Comparison of ENCODE assay signal across 11 mouse cellular contexts in the genomic region with DNA sequence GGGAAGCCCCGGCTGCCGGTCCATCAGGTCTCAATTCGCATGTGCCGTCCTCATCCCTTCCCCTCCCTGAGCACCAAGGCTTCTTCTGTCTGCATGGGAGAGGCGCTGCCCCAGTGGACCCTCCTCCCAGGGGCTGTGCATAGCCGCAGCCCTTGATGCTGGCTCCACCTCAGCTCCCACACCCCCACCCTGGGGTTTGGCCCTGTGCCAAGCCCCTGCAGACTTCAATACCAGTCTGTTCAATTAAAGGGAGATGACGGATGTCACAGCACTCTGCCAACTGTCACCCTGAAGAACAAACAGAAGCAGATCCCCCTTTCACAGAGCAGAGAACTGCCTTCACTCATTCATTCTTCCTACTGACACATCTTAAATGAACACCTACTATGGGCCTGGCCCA. TPM values are rescaled to one million over a fixed set of nuclear protein-coding genes. Genes with fewer than 3 reads are reported as not detected.
A peak's percentile ranks its signal among the peaks of the same experiment; 100 is the strongest.
DNase-seq lines count a peak whose midpoint lies in the region; ATAC-seq lines count a peak whose summit lies in the region.
"Had no signal": no experiment of that assay in that cellular context is flagged by ENCODE, and none has a peak within 500 bp of the region (broad histone marks: within the 10 kb centered on the region; RNA-seq: fewer than 3 reads in every experiment).

No protein-coding gene starts in this region.

- intact Hi-C loops in heart, postnatal 25 days (cut with DNase I): no loop called here

- WGBS in heart, embryonic 16.5 days: 28% methylated on average over 7 of the region's 7 CpGs
- 56% methylated on average over 7 of the region's 7 CpGs for WGBS in embryonic facial prominence, embryonic 11.5 days
- WGBS in intestine, embryonic 16.5 days: 35% methylated on average over 7 of the region's 7 CpGs
- WGBS in neural tube, embryonic 14.5 days: 12% methylated on average over 6 of the region's 7 CpGs

- H3K4me1 ChIP-seq in heart, embryonic 16.5 days (ENCODE audit: control insufficient read depth, insufficient read depth, low read length): peaks cover 3% of the 10 kb centered on the region; the same call in 1 of the 2 replicates
- H3K4me1 ChIP-seq in embryonic facial prominence, embryonic 11.5 days (ENCODE audit: control insufficient read depth, insufficient read depth, low read length): peaks cover 4% of the 10 kb centered on the region; the same call in 1 of the 2 replicates
- H3K4me1 ChIP-seq in intestine, embryonic 16.5 days (ENCODE audit: control insufficient read depth, insufficient read depth, low read length): peaks cover 6% of the 10 kb centered on the region
- H3K4me1 ChIP-seq in neural tube, embryonic 14.5 days (ENCODE audit: control insufficient read depth, insufficient read depth, low read length): peaks cover 24% of the 10 kb centered on the region

- H3K4me2 ChIP-seq in heart, embryonic 16.5 days (ENCODE audit: low read depth, low read length): no peak overlapping the region
- no peak overlapping the region for H3K4me2 ChIP-seq in embryonic facial prominence, embryonic 11.5 days (ENCODE audit: low read depth, low read length)
- no peak overlapping the region for H3K4me2 ChIP-seq in intestine, embryonic 16.5 days (ENCODE audit: low read depth, low read length)
- no peak overlapping the region for H3K4me2 ChIP-seq in neural tube, embryonic 14.5 days (ENCODE audit: low read depth, low read length)
- H3K4me2 ChIP-seq: heart, embryonic 12.5 days; limb, embryonic 15.5 days had no signal

- H3K36me3 ChIP-seq in heart, embryonic 16.5 days (ENCODE audit: control insufficient read depth, insufficient read depth): no peaks in the 10 kb centered on the region
- H3K36me3 ChIP-seq in embryonic facial prominence, embryonic 11.5 days (replicated peaks; ENCODE audit: control insufficient read depth, insufficient read depth, low read depth, low read length): no peaks in the 10 kb centered on the region
- H3K36me3 ChIP-seq in intestine, embryonic 16.5 days (ENCODE audit: control insufficient read depth, insufficient read depth, low read length): no peaks in the 10 kb centered on the region
- no peaks in the 10 kb centered on the region for H3K36me3 ChIP-seq in neural tube, embryonic 14.5 days (ENCODE audit: control insufficient read depth, insufficient read depth, low read length)
- H3K36me3 ChIP-seq: heart, embryonic 12.5 days; limb, embryonic 15.5 days had no signal

- H3K9ac ChIP-seq in heart, embryonic 16.5 days (ENCODE audit: low read length): no peak overlapping the region
- no peak overlapping the region for H3K9ac ChIP-seq in embryonic facial prominence, embryonic 11.5 days (replicated peaks; ENCODE audit: low read length)
- H3K9ac ChIP-seq in intestine, embryonic 16.5 days (ENCODE audit: low read depth, low read length): no peak overlapping the region
- H3K9ac ChIP-seq in neural tube, embryonic 14.5 days (replicated peaks; ENCODE audit: low read depth, low read length): no peak overlapping the region
- H3K9ac ChIP-seq: heart, embryonic 12.5 days; limb, embryonic 15.5 days had no signal

- no peak overlapping the region for H3K4me3 ChIP-seq in heart, embryonic 16.5 days (ENCODE audit: low read length)
- no peak overlapping the region for H3K4me3 ChIP-seq in embryonic facial prominence, embryonic 11.5 days (ENCODE audit: low read depth, low read length)
- H3K4me3 ChIP-seq in intestine, embryonic 16.5 days (ENCODE audit: low read length): no peak overlapping the region
- no peak overlapping the region for H3K4me3 ChIP-seq in neural tube, embryonic 14.5 days (ENCODE audit: low read depth, low read length)
- H3K4me3 ChIP-seq: heart, embryonic 12.5 days; limb, embryonic 15.5 days had no signal

- no peak for DNase-seq in heart, postnatal 25 days (ENCODE audit: low spot score)
- no peak for DNase-seq in embryonic facial prominence, embryonic 11.5 days (ENCODE audit: low spot score)
- no peak for DNase-seq in kidney, postnatal 14 days
- no peak for DNase-seq in adrenal gland, postnatal 4 days (ENCODE audit: low spot score in 2 of 2)
- no peak for DNase-seq in embryo, embryonic 11 days

- no peak overlapping the region for H3K27ac ChIP-seq in heart, embryonic 16.5 days (ENCODE audit: low read length)
- no peak overlapping the region for H3K27ac ChIP-seq in embryonic facial prominence, embryonic 11.5 days (replicated peaks; ENCODE audit: low read depth, low read length)
- H3K27ac ChIP-seq in intestine, embryonic 16.5 days (ENCODE audit: low read length): no peak overlapping the region
- 0 out of 2 replicates have a peak overlapping the region, but pooled peaks have one; percentile 22 for H3K27ac ChIP-seq in neural tube, embryonic 14.5 days (ENCODE audit: low read depth, low read length)
- H3K27ac ChIP-seq: limb, embryonic 15.5 days had no signal

- ATAC-seq in heart, embryonic 16.5 days (replicated peaks; ENCODE audit: extremely low read depth, insufficient read depth, low FRiP score): peak; percentile 47; the same call in 1 of the 2 replicates
- peak; percentile 73 for ATAC-seq in embryonic facial prominence, embryonic 11.5 days (replicated peaks; ENCODE audit: insufficient number of reproducible peaks, low FRiP score, low TSS enrichment, low read depth)
- ATAC-seq in intestine, embryonic 16.5 days: 0 out of 2 replicates have a peak, but pooled peaks have one; percentile 16
- peak; percentile 82 for ATAC-seq in neural tube, embryonic 14.5 days (ENCODE audit: low read depth)

- H3K27me3 ChIP-seq in heart, embryonic 16.5 days (ENCODE audit: control insufficient read depth, insufficient read depth, low read length): 0 out of 2 replicates have a peak, but pooled peaks cover 6% of the 10 kb centered on the region
- H3K27me3 ChIP-seq in embryonic facial prominence, embryonic 11.5 days (ENCODE audit: control insufficient read depth, insufficient read depth, low read length): no peaks in the 10 kb centered on the region
- H3K27me3 ChIP-seq in intestine, embryonic 16.5 days (replicated peaks; ENCODE audit: control insufficient read depth, insufficient read depth, low read length): no peaks in the 10 kb centered on the region
- no peaks in the 10 kb centered on the region for H3K27me3 ChIP-seq in neural tube, embryonic 14.5 days (ENCODE audit: control insufficient read depth, insufficient read depth, low read length)
- H3K27me3 ChIP-seq: limb, embryonic 15.5 days had no signal

- H3K9me3 ChIP-seq in heart, embryonic 16.5 days (replicated peaks; ENCODE audit: control insufficient read depth, low read length): no peaks in the 10 kb centered on the region
- no peaks in the 10 kb centered on the region for H3K9me3 ChIP-seq in embryonic facial prominence, embryonic 11.5 days (replicated peaks; ENCODE audit: control insufficient read depth, low read length)
- no peaks in the 10 kb centered on the region for H3K9me3 ChIP-seq in intestine, embryonic 16.5 days (ENCODE audit: control insufficient read depth, low read length)
- no peaks in the 10 kb centered on the region for H3K9me3 ChIP-seq in neural tube, embryonic 14.5 days (ENCODE audit: control insufficient read depth, low read length)
- H3K9me3 ChIP-seq: heart, embryonic 12.5 days; limb, embryonic 15.5 days had no signal

RNA-seq across cellular contexts. Expression of a gene that starts 19.1 kb away (rescaled TPM):
- polyA plus RNA-seq in heart, embryonic 16.5 days (2015; fragmentation: Nextera tagmentation; extraction: Ambion mirVana): 0.70 and 1.4 TPM in 2 replicates
- under 1 TPM; 0.49 to 0.89 TPM for total RNA-seq in heart, postnatal 25 days (2021)
- polyA plus RNA-seq in embryonic facial prominence, embryonic 11.5 days (2014; fragmentation: Nextera tagmentation; extraction: Ambion mirVana): 11.0 and 11.7 TPM in 2 replicates
- 3.1 and 3.5 TPM in 2 replicates for polyA plus RNA-seq in intestine, embryonic 16.5 days (2015; fragmentation: Nextera tagmentation; extraction: Ambion mirVana)
- 19.6 and 24.7 TPM in 2 replicates for polyA plus RNA-seq in neural tube, embryonic 14.5 days (2014; fragmentation: Nextera tagmentation; extraction: Ambion mirVana)
- 10 to 100 TPM; 16.9 to 21.2 TPM for total RNA-seq in adrenal gland, postnatal 4 days (2021)
- total RNA-seq: neutrophil, adult 5-6 weeks had no signal

Comparison
In these comparisons a context has a peak if more than half of its experiments do, and no peak if none do; other contexts are left out.
1. ATAC-seq: peak in every context shown above with its lines; median percentile 82 in neural tube, embryonic 14.5 days; 73 in embryonic facial prominence, embryonic 11.5 days; 47 in heart, embryonic 16.5 days; 16 in intestine, embryonic 16.5 days.